Mouse (Mus musculus): Measurements from ENCODE around the gene Aldh9a1. TPM values are rescaled to one million over a fixed set of nuclear protein-coding genes. Genes with fewer than 3 reads are reported as not detected.

Gene Aldh9a1
- total RNA-seq (2015; ENCODE audit: low replicate concordance): 4.6 and 9.2 TPM in 2 replicates
- 11.1 and 11.6 TPM in 2 replicates for total RNA-seq (2017; ENCODE audit: low replicate concordance)

DNA sequence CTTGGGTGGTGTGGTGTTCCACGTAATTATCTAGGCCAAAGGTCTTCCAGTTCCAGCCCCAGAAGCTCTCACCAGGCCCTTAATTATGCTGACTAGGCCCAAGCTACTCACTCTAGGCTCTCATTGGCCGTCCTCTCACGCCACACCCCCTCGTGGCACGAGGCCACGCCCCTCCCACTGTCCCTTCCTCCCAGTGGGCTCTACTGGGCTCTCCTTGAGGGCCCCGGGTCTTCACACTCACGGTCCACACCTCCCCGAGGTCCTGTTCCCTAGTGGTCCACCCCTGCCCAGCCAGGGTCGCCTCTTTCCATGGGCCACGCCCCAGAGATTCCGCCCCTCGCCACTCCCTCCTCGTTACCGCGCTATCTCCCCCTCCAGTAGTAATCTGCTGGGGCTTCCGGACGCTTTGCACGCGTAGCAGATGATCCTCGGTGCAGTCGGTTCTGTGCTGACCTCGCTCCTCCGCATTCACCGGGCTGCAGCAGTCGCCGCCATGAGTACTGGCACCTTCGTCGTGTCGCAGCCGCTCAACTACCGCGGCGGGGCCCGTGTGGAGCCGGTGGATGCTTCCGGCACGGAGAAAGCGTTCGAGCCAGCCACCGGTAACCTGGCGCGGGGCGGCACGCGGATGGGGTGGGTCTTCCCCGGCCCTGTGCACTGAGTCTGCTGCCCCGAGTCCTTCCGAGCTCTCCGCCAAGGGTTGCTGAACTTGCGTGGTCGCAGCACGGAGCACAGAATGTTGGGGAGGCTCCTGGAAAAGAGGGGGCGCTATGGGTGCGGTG is at the start of gene Aldh9a1:
Aldh9a1 (plus strand) TSS at position 177 of the 782 bp plus-strand sequence.
- ATAC-seq (replicated peaks; ENCODE audit: low FRiP score, poor library complexity, severe bottlenecking): peak; percentile 99

- ATAC-seq (replicated peaks; ENCODE audit: low FRiP score, poor library complexity, severe bottlenecking): no peak
Observed at GRCm38 (mm10) chr1:167300122-167300521, 49.7 kb upstream of the Aldh9a1 start.

DNA sequence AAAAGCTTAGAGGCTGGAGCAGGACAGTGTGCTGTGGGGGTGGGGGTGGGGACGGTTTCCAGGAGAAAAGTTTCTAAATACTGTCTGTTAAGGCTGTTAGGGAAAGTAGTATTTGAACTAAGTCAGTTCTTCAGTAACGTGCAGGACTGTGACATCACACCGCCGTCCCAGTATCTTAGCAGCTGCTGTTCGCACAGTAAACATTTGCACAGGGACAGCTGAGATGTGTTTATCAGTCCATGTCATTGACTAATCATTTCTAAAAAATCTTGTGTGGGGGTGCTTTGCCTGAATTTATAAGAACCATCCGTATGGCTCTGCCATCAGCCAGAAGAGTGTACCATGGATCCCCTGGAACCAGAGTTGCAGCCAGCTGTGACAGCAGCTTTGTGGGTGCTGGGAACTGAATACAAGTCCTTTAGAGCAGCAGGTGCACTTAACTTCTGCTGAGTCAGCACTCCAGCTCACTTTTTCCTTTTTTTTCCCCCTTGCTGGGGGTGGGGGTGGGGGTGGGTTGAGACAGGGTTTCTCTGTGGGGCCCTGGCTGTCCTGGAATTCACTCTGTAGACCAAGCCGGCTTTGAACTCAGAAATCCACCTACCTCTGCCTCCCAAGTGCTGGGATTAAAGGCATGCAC is 44.2 kb upstream of the Aldh9a1 start:
- no peak for ATAC-seq (replicated peaks; ENCODE audit: low FRiP score, poor library complexity, severe bottlenecking)

DNA sequence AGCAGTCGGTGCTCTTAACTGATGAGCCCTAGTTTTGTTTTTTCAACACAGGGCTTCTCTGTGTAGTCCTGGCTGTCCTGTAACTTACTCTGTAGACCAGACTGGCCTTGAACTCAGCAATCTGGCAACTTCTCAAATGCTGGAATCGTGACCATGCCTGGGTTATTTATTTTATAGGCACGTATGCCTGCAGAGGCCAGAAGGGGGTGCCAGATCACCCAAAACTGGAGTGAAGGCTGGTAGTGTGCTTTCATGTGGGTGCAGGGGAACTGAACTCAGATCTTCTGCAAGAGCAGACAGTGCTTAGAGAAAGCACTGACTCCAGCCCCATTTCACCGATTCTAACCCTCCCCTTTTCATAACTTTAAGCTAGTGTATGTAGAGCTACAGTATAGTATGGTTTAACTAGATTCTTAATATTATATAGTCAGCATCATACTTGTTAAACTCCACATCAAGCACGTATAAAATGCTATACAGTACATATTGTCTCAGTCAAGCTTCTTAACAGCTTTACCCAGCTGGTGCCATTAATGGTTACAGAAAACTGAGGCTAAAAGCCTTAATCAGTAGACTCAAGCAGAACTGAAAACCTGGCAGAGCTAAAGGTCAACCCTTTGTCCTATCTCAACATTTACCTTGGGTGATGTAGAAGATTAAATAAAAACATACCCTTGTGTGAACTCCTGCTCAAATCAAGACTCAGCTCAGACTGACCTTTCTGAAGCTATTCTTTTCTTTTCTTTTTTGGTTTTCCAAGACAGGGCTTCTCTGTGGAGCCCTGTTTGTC is 43.1 kb upstream of the Aldh9a1 start:
- ATAC-seq (replicated peaks; ENCODE audit: low FRiP score, poor library complexity, severe bottlenecking): peak; percentile 70

DNA sequence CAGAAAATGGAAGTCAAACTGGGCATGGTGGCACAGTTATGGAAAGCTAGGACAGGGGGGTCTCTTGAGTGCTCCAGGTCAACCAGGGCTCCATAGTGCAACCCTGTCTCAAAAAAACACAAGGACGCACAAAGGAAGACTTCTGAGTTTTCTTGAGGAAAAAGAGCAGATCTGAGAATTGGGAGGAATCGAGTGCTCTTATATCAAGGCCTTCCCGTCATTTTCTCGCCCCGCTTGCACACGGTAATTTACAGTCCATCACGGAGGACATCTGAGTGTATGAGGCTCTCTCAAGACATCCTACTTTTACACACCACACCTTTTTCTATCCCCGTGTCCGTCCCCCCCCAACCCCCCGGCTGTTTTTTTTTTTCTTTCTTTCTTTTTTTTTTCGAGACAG is 42.1 kb upstream of the Aldh9a1 start:
- ATAC-seq (replicated peaks; ENCODE audit: low FRiP score, poor library complexity, severe bottlenecking): no peak

- ATAC-seq (replicated peaks; ENCODE audit: low FRiP score, poor library complexity, severe bottlenecking): peak; percentile 95
Observed at GRCm38 (mm10) chr1:167308261-167309054, 41.3 kb upstream of the Aldh9a1 start, which contains the start of gene Tmco1. Gene Tmco1 (plus strand): TSS chr1:167308378.

GRCm38 (mm10) chr1:167312367-167312766 is 37.4 kb upstream of the Aldh9a1 start:
- ATAC-seq (replicated peaks; ENCODE audit: low FRiP score, poor library complexity, severe bottlenecking): no peak

DNA sequence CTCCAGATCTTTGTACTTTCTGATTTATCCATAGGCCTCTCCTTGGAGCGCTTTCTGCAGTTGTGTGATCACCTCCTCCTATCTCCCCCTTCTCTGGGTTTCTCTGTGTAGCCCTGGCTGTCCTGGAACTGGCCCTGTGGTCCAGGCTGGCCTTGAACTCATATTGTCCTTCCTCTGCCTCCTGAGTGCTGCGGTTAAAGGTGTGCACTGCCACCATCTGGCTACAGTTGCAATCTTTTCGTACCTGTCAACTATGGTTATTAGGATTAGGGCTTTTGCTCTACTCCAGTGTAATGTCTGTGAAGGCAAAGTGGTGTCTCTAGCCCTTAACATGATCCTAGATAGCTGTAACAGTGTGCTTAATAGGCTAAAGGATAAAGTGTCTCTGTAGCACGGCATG is 36.6 kb upstream of the Aldh9a1 start:
- no peak for ATAC-seq (replicated peaks; ENCODE audit: low FRiP score, poor library complexity, severe bottlenecking)

DNA sequence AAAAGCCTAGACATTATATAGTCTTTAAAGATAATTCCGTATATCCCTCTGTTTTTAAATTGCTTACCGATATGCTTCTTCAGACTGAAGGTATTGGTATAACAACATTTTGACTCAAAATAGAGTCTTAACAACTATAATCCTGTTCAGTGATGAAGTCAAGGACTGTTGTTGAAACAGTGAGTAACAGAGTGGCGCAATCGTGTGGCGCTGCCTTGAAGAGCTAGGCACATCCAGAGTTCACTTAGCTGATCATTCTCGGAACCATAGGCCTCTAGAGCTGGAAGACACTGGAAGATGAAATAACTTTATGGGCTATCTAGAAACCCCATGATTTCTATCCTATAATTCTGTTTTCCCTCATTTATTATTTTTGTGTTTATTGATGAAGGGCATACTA is 28.1 kb upstream of the Aldh9a1 start:
- no peak for ATAC-seq (replicated peaks; ENCODE audit: low FRiP score, poor library complexity, severe bottlenecking)

DNA sequence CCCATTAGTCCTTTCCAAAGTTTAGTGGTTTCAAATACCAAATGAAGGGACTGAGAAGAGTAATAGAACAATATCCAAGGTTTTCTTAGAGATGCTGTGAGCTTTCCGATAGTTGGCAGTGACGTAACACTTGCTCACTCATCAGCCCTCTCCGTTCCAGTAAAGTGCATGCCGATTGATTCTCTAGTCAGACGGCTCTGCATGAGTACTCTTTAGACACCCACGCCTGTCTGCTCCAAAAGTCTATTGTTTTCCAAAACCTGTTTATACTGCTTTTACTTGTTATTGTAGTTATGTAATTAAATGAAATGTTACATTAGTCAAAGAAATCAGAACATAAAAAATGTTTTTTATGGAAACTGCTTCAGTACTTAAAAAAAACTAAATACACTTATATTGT is 21.0 kb upstream of the Aldh9a1 start:
- no peak for ATAC-seq (replicated peaks; ENCODE audit: low FRiP score, poor library complexity, severe bottlenecking)

DNA sequence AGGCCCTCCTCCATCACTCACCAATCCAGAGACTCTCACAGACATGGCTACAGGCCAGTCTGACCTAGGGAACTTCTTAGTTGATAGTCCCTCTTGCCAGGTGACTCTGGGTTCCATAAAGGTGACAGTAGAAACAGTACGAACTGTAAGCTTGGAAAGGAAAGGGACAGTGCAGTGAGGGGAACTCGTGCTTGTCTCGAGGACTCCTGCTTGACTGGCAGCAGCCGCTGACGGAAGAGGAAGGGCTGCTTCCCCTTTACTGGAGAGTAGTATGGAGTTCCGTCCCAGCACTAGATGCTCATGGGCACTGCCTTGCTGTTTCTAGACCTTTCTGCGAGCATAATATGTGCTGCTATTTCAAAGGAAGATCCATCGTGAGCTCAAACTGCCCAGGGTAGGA is 18.7 kb upstream of the Aldh9a1 start:
- no peak for ATAC-seq (replicated peaks; ENCODE audit: low FRiP score, poor library complexity, severe bottlenecking)

DNA sequence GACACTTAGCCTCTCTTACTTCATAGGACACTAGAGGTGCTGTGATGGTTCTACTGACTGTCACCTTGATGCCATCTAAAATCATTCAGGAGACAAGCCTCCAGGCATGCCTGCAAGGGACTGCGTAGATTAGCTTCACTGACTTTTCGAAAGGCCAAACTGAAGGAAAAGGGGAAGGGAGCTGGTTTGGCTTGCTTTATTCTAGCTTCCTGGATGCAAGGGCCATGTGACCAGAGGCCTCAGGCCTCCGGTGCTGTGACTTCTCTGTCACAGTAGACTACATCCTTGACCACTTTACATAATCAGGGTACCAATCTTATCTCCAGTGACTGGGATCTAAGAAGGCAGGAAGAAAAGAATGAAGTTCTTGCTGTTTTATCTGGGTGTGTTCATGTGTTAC is 13.4 kb upstream of the Aldh9a1 start:
- ATAC-seq (replicated peaks; ENCODE audit: low FRiP score, poor library complexity, severe bottlenecking): no peak

DNA sequence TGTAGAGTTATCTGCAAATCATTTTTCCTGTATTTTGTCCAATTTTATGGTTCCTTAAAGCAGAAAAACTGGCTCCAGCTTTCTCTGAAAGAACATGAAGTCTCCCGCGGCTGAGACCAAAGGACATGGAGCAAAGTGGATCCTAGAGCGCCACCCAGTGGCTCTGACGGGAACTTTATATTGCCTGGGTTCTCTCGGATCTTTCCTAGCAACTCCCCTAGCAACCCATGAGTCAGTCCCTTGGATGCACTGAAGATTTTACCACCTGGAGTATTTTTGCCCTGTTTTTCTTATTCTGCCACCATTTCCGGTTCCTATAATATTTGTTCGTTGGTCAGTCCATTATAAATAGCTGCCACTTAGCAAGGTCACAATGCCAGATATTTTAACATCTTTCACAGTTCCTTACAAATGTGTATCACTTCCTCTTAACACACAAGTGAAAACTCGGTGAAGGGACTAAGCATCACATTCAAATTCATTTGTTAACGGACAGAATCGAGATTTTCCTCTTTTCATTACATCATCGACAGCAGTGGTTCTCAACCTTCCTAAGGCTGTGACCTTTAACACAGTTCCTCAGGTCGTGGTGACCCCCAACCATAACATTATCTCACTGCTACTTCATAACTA is 12.2 kb upstream of the Aldh9a1 start:
- peak; percentile 75 for ATAC-seq (replicated peaks; ENCODE audit: low FRiP score, poor library complexity, severe bottlenecking)

- no peak for ATAC-seq (replicated peaks; ENCODE audit: low FRiP score, poor library complexity, severe bottlenecking)
Observed at GRCm38 (mm10) chr1:167339177-167339781, 10.5 kb upstream of the Aldh9a1 start.

GRCm38 (mm10) chr1:167340111-167340787 is 9.5 kb upstream of the Aldh9a1 start:
- peak; percentile 53; the same call in 1 of the 2 replicates for ATAC-seq (replicated peaks; ENCODE audit: low FRiP score, poor library complexity, severe bottlenecking)

GRCm38 (mm10) chr1:167340910-167341528 is 8.8 kb upstream of the Aldh9a1 start:
- ATAC-seq (replicated peaks; ENCODE audit: low FRiP score, poor library complexity, severe bottlenecking): peak; percentile 79

- no peak for ATAC-seq (replicated peaks; ENCODE audit: low FRiP score, poor library complexity, severe bottlenecking)
Observed at GRCm38 (mm10) chr1:167342831-167343230, 7.0 kb upstream of the Aldh9a1 start.

Measured in erythroblast, adult 5-6 weeks (primary cell).